ENCODE assay signal across 21 mouse cellular contexts in the genomic region with DNA sequence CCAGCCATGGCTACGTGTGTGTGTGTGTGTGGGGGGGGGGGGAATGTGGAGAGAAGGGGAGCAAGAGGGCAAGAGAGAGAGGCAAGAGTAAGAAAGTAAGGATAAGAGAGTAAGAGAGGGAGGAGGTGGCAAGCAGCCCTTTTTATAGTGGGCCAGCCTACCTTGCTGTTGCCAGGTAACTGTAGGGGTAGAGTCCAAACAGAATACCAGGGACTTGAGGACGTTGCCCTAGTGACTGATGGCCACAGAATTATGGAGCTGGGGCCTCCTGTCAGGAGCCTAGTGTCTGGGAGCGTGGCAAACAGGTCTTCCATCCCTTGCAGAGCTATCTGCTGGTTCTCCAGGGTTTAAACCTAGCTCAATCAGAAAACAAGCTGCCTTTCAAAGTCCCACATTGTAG.
DNase-seq lines count a peak whose midpoint lies in the region; ATAC-seq lines count a peak whose summit lies in the region.
"Had no signal": no experiment of that assay in that cellular context is flagged by ENCODE, and none has a peak within 500 bp of the region (broad histone marks: within the 10 kb centered on the region; RNA-seq: fewer than 3 reads in every experiment).

No protein-coding gene starts in this region.

- WGBS in intestine, embryonic 15.5 days, result 43% methylated on average over 3 of the region's 3 CpGs
- 67% methylated on average over 3 of the region's 3 CpGs for WGBS in hindbrain, embryonic 10.5 days

- no peaks in the 10 kb centered on the region for H3K4me1 ChIP-seq in intestine, embryonic 15.5 days (replicated peaks)
- H3K4me1 ChIP-seq in hindbrain, embryonic 10.5 days (replicated peaks), result 0 out of 2 replicates have a peak, but pooled peaks cover 6% of the 10 kb centered on the region
- H3K4me1 ChIP-seq: forebrain, embryonic 12.5 days; heart, embryonic 15.5 days; hindbrain, embryonic 15.5 days; midbrain, embryonic 10.5 days; stomach, embryonic 15.5 days had no signal

- no peak overlapping the region for H3K4me3 ChIP-seq in intestine, embryonic 15.5 days (replicated peaks)
- H3K4me3 ChIP-seq in hindbrain, embryonic 10.5 days, result no peak overlapping the region
- H3K4me3 ChIP-seq: forebrain, embryonic 12.5 days; heart, embryonic 15.5 days; hindbrain, embryonic 15.5 days; midbrain, embryonic 10.5 days; stomach, embryonic 15.5 days had no signal

- H3K9me3 ChIP-seq in intestine, embryonic 15.5 days, result no peaks in the 10 kb centered on the region
- no peaks in the 10 kb centered on the region for H3K9me3 ChIP-seq in hindbrain, embryonic 10.5 days
- H3K9me3 ChIP-seq: forebrain, embryonic 12.5 days; heart, embryonic 15.5 days; hindbrain, embryonic 15.5 days; midbrain, embryonic 10.5 days; stomach, embryonic 15.5 days had no signal

- peak; percentile 50 for DNase-seq in kidney, adult 9 months
- no peak for DNase-seq in kidney, postnatal 10 days
- peak; percentile 28 for DNase-seq in kidney, postnatal 14 days
- no peak for DNase-seq in retina, embryonic 14.5 days (ENCODE audit: low spot score)
- DNase-seq in hindbrain, embryonic 10.5 days (ENCODE audit: low spot score), result no peak
- DNase-seq: adrenal gland, adult 8-10 months; cerebellum, adult 18-20 months; cerebellum, postnatal 14 days; heart, postnatal 36 days; layer of hippocampus, postnatal 36 days; right cerebral cortex, adult 18-20 months had no signal

- H3K27me3 ChIP-seq in intestine, embryonic 15.5 days (replicated peaks), result no peaks in the 10 kb centered on the region
- H3K27me3 ChIP-seq in hindbrain, embryonic 10.5 days (ENCODE audit: insufficient read depth, poor library complexity, severe bottlenecking), result no peaks in the 10 kb centered on the region
- H3K27me3 ChIP-seq: forebrain, embryonic 12.5 days; heart, embryonic 15.5 days; hindbrain, embryonic 15.5 days; stomach, embryonic 15.5 days had no signal

- no peak overlapping the region for H3K9ac ChIP-seq in intestine, embryonic 15.5 days
- H3K9ac ChIP-seq: forebrain, embryonic 12.5 days; heart, embryonic 15.5 days; hindbrain, embryonic 15.5 days; stomach, embryonic 15.5 days had no signal

- peak; percentile 72 for ATAC-seq in intestine, embryonic 15.5 days
- 0 out of 2 replicates have a peak, but pooled peaks have one; percentile 20 for ATAC-seq in megakaryocyte-erythroid progenitor cell, adult 5-6 weeks (replicated peaks; ENCODE audit: low FRiP score, low TSS enrichment, poor library complexity, severe bottlenecking)
- ATAC-seq: activated CD4-positive, CD25-positive, alpha-beta regulatory T cell, adult 4 months; lung, postnatal 0 days had no signal

- H3K27ac ChIP-seq in intestine, embryonic 15.5 days, result no peak overlapping the region
- no peak overlapping the region for H3K27ac ChIP-seq in hindbrain, embryonic 10.5 days
- H3K27ac ChIP-seq: forebrain, embryonic 12.5 days; heart, embryonic 15.5 days; hindbrain, embryonic 15.5 days; macrophage; midbrain, embryonic 10.5 days; stomach, embryonic 15.5 days had no signal

- no peak overlapping the region for H3K4me2 ChIP-seq in intestine, embryonic 15.5 days (replicated peaks)
- H3K4me2 ChIP-seq: forebrain, embryonic 12.5 days; heart, embryonic 15.5 days; hindbrain, embryonic 15.5 days; stomach, embryonic 15.5 days had no signal

- H3K36me3 ChIP-seq in intestine, embryonic 15.5 days, result no peaks in the 10 kb centered on the region
- no peaks in the 10 kb centered on the region for H3K36me3 ChIP-seq in hindbrain, embryonic 10.5 days
- H3K36me3 ChIP-seq: forebrain, embryonic 12.5 days; heart, embryonic 15.5 days; hindbrain, embryonic 15.5 days; midbrain, embryonic 10.5 days; stomach, embryonic 15.5 days had no signal

Comparison
In these comparisons a context has a peak if more than half of its experiments do, and no peak if none do; other contexts are left out.
1. DNase-seq: peak in kidney, adult 9 months (single experiment) and kidney, postnatal 14 days (single experiment); none in kidney, postnatal 10 days (single experiment), retina, embryonic 14.5 days (single experiment) and hindbrain, embryonic 10.5 days (single experiment).